Mouse (Mus musculus): ENCODE data around the gene Adgrv1. TPM values are rescaled to one million over a fixed set of nuclear protein-coding genes. Genes with fewer than 3 reads are reported as not detected.
A peak's percentile ranks its signal among the peaks of the same experiment; 100 is the strongest.

Gene Adgrv1
- polyA plus RNA-seq, 1 experiment from 2014 or later: 2.4 TPM

DNA sequence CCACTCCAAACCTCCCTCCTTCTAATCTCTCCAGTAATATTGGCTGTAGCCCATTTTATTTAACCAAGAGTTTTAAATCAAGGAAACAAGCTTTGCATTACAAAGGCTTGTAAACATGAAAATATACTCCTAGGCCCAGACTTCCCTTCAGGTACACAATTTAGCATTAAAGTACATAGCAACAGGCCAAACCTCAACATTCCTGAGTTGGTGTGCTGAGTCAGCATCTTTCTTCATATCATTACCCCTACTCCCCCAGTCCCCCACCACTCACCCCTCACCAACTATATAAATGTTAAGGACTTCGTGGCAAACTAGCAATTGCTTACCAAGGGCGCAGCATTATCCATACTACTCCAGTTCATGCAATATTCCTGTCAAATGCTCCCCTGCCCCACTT, 510.7 kb downstream of the Adgrv1 start:
- 89% methylated on average over 2 of the region's 2 CpGs for WGBS
- Histone ChIP-seq H3K27ac (no peak overlapping the region), H3K9me3 (no peaks in the 10 kb centered on the region), H3K36me3 (no peaks in the 10 kb centered on the region), H3K27me3 (no peaks in the 10 kb centered on the region), H3K4me3 (no peak overlapping the region), H3K4me1 (no peaks in the 10 kb centered on the region), H3K9ac (no peak overlapping the region), H3K4me2 (no peak overlapping the region)
- ATAC-seq (ENCODE audit: borderline replicate concordance, extremely low read depth, low FRiP score, low TSS enrichment): no peak

DNA sequence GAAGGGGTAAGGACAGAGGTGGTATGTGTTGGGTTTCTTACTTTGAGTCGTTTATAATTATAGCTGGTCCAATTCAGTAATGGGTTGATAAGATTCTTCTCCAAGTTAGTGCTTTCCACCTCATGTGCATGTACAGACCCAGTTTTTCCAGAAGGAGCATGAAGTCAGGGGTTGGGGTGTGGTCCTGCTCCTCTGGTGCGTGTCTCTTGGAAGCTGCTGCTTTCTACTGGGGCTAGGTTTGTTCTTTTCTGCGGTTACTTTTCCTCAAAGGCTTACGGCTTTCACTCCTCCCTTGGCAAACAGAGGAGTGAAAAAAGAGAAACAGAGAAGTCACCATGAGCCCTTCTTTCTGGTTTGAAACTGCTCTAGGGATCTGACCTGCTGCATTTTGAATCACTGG, 522.5 kb downstream of the Adgrv1 start:
- Histone ChIP-seq H3K4me2 (no peak overlapping the region), H3K27ac (peak overlapping the region; percentile 33; the same call in 1 of the 2 replicates), H3K4me3 (no peak overlapping the region), H3K27me3 (no peaks in the 10 kb centered on the region), H3K4me1 (peaks cover 29% of the 10 kb centered on the region), H3K36me3 (no peaks in the 10 kb centered on the region), H3K9me3 (no peaks in the 10 kb centered on the region), H3K9ac (no peak overlapping the region)
- WGBS: 74% methylated on average over 4 of the region's 4 CpGs
- no peak for ATAC-seq (ENCODE audit: borderline replicate concordance, extremely low read depth, low FRiP score, low TSS enrichment)

DNA sequence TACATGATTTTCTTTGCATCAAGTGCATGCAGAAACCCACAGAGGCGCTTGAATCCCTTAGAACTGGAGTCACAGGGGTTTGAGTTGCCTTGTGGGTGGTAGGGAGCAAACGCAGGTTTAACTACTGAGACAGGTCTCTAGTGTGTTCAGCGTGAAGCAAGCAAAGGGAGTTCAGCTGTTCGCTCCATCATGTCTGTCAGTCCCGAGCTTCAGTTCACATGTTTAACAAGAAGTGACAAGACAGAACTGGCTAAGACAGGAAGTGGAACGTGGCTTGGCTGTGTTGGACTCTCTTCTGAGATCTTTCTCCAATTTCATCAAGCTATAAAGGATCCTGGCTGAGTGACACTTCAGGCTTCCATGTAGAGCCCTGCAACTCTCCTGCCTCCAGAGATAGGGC, 523.3 kb downstream of the Adgrv1 start:
- Histone ChIP-seq H3K36me3 (no peaks in the 10 kb centered on the region), H3K4me2 (no peak overlapping the region), H3K27me3 (no peaks in the 10 kb centered on the region), H3K4me3 (no peak overlapping the region), H3K27ac (no peak overlapping the region), H3K9ac (no peak overlapping the region), H3K9me3 (no peaks in the 10 kb centered on the region), H3K4me1 (peaks cover 29% of the 10 kb centered on the region)
- ATAC-seq (ENCODE audit: borderline replicate concordance, extremely low read depth, low FRiP score, low TSS enrichment): no peak
- 60% methylated on average over 6 of the region's 6 CpGs for WGBS

DNA sequence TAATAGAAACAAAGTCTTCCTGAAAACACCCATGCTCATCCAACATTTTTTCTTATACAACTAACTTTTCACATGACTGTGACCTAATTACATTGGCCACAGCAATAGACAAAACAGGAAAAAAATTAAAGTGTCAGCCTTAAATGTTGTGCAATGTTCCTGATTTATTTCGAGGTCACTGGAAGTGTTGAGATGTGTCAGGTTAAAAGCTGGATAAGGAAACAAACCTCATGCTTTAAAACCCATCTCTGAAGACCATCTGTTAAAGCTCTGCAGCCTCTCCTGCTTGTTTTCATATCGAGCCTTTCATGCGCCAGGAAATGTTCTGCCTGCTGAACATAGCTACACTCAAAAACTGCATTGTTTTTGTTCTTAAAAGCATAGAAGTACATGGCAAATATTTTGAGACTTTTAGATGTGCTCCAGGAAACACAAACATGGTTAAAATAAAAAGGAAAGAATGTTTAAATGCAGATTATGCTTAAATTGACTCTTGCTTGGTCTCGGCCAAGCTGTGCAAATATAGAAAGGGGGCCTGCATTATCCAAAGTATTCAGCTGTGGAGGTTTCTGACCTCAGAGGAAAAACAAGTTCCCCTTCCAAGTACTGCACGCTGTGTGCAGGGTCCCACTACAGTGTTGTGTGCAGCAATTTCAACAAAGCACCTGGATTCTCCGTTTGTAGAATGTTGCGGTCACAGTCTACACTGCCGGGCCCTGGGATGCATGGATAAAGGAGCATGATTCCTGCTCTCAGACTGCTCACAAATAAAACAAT, 524.2 kb downstream of the Adgrv1 start:
- Histone ChIP-seq H3K4me3 (no peak overlapping the region), H3K36me3 (no peaks in the 10 kb centered on the region), H3K27ac (peak overlapping the region; percentile 82), H3K27me3 (no peaks in the 10 kb centered on the region), H3K9me3 (no peaks in the 10 kb centered on the region), H3K4me1 (peaks cover 35% of the 10 kb centered on the region), H3K4me2 (no peak overlapping the region), H3K9ac (no peak overlapping the region)
- 28% methylated on average over 8 of the region's 8 CpGs for WGBS
- ATAC-seq (ENCODE audit: borderline replicate concordance, extremely low read depth, low FRiP score, low TSS enrichment): peak; percentile 61

DNA sequence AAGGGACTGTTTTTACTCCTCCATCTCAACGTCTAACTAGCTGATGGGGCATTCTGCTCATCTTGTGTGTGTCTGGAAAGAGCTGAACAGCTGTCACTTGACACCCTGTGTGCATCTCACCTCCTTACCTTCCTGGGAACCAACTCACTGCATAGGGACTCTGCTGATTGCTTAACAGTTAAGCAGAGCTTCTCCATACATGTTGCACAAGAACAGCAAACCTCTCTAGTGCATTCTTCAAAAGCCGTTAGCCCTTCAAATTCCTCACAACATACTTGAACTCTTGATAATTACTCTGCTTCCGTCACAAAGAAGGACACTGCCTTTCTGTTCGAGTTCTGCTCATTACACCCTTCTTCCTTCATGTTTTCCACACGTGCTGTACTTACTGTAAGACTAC, 525.5 kb downstream of the Adgrv1 start:
- Histone ChIP-seq H3K4me2 (no peak overlapping the region), H3K4me3 (no peak overlapping the region), H3K9ac (no peak overlapping the region), H3K4me1 (peaks cover 42% of the 10 kb centered on the region), H3K27me3 (no peaks in the 10 kb centered on the region), H3K9me3 (no peaks in the 10 kb centered on the region), H3K27ac (peak overlapping the region; percentile 4; the same call in 1 of the 2 replicates), H3K36me3 (no peaks in the 10 kb centered on the region)
- peak; percentile 40; the same call in 1 of the 2 replicates for ATAC-seq (ENCODE audit: borderline replicate concordance, extremely low read depth, low FRiP score, low TSS enrichment)
- 23% methylated on average over 5 of the region's 5 CpGs for WGBS

DNA sequence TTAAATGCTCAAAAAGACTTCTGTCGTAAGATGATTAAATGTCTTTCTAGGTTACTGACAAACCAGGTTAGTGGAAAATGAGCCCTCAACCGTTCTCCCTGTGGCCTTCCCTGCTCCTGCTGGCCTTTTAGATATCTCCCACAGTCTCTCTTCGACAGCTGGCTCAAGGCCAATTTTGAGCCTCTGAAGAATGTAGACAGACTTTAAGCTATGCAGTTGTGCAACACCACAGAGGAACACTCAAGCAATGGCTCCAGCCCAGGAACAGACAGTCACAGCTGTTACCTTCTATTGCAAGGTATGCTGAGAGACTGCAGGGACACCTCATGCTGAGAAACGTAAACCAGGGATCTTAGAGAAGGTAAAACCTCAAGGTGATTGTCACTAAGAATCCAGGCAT, 529.2 kb downstream of the Adgrv1 start:
- H3K9me3 ChIP-seq: no peaks in the 10 kb centered on the region
- WGBS: 20% methylated on average over 4 of the region's 4 CpGs
- H3K4me2 ChIP-seq: no peak overlapping the region
- H3K27me3 ChIP-seq: no peaks in the 10 kb centered on the region
- H3K36me3 ChIP-seq: no peaks in the 10 kb centered on the region
- peak overlapping the region; percentile 47 for H3K27ac ChIP-seq
- ATAC-seq (ENCODE audit: borderline replicate concordance, extremely low read depth, low FRiP score, low TSS enrichment): peak; percentile 86
- peaks cover 34% of the 10 kb centered on the region for H3K4me1 ChIP-seq
- H3K9ac ChIP-seq: no peak overlapping the region
- no peak overlapping the region for H3K4me3 ChIP-seq

DNA sequence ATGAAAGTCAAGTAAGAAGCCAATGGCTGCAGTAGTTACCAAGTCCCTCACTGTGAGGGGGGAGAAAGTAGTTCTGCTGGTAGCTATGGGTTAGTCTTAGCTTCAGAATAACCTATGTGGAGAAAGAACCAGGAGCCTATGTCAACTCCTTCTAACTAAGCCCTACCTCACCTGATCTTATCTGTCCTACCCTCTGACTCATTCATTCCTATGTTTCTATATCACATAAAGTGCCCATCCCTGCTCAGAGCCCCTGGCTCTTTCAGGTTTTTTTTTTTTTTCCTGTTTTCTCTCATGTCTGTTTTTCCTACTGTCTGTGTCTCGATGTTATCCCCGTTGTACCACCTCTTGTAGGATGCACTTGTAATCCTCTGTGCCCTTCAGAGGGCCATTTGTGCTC, 536.5 kb downstream of the Adgrv1 start:
- no peak for ATAC-seq (ENCODE audit: borderline replicate concordance, extremely low read depth, low FRiP score, low TSS enrichment)
- H3K9me3 ChIP-seq: no peaks in the 10 kb centered on the region
- no peaks in the 10 kb centered on the region for H3K27me3 ChIP-seq
- no peak overlapping the region for H3K9ac ChIP-seq
- no peaks in the 10 kb centered on the region for H3K4me1 ChIP-seq
- no peak overlapping the region for H3K4me2 ChIP-seq
- 89% methylated on average over 2 of the region's 2 CpGs for WGBS
- no peak overlapping the region for H3K27ac ChIP-seq
- H3K36me3 ChIP-seq: no peaks in the 10 kb centered on the region
- no peak overlapping the region for H3K4me3 ChIP-seq

DNA sequence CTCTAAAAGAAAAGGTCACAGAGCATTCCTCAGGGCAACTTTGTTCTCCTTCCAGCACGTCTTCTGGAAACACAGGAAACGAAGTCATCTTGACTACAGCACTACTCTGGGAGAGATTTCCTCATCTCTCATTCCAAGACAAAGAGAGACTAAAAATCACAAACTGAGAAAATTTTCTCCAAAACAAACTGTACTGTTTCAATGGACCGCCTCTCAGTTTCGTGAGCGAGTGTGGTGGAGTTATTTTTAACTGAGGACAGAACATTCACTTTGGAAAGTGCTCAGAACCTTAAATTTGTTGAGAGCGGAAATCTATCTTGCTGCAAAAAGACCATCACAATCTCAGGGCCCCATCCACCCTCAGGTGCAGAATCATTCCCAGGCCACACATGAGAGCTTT, 538.4 kb downstream of the Adgrv1 start:
- no peak overlapping the region for H3K4me3 ChIP-seq
- H3K9ac ChIP-seq: no peak overlapping the region
- no peak overlapping the region for H3K4me2 ChIP-seq
- no peaks in the 10 kb centered on the region for H3K9me3 ChIP-seq
- ATAC-seq (ENCODE audit: borderline replicate concordance, extremely low read depth, low FRiP score, low TSS enrichment): no peak
- WGBS: 61% methylated on average over 6 of the region's 6 CpGs
- 0 out of 2 replicates have a peak overlapping the region, but pooled peaks have one; percentile 12 for H3K27ac ChIP-seq
- no peaks in the 10 kb centered on the region for H3K36me3 ChIP-seq
- H3K4me1 ChIP-seq: peaks cover 3% of the 10 kb centered on the region; the same call in 1 of the 2 replicates
- no peaks in the 10 kb centered on the region for H3K27me3 ChIP-seq

DNA sequence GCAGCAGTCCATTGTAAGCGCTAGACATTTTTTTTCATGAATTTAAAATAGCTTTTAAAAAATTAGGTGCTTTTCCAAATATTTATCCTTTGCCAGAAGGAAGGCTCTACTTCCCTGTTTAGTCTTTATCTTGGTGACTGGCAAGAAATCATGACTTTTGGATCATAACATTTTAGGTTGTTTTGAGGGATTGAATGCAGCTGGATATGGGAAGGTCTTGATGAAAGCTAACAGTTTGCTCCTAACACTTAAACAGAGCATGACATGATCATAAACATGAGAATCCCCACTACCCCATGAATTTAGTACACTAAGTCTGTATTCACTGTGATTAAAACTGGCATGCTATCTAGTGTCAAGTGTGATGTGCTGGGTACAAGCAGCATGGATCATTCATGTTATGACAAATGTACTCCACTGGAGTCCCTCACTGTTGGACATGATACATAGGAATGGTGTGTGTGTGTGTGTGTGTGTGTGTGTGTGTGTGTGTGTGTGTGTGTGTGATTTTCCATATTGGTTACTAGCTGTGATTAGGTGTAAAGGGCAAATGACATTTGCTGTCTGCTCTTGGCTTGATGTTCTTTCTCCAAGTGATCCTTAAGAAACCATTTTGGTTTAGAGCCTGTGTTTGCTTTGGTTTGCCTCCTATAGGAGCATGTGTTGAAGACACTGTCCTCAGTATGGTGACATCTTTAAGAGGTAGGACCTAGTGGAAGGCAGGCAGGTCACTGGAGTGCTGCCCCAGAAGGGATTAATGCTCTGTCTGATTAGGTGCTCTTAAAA, 542.7 kb downstream of the Adgrv1 start:
- Histone ChIP-seq H3K9ac (no peak overlapping the region), H3K9me3 (no peaks in the 10 kb centered on the region), H3K27me3 (no peaks in the 10 kb centered on the region), H3K4me2 (no peak overlapping the region), H3K27ac (peak overlapping the region; percentile 84), H3K4me1 (peaks cover 6% of the 10 kb centered on the region; the same call in 1 of the 2 replicates), H3K4me3 (no peak overlapping the region), H3K36me3 (no peaks in the 10 kb centered on the region)
- ATAC-seq (ENCODE audit: borderline replicate concordance, extremely low read depth, low FRiP score, low TSS enrichment): peak; percentile 95
- WGBS: 40% methylated on average over 1 of the region's 1 CpGs

DNA sequence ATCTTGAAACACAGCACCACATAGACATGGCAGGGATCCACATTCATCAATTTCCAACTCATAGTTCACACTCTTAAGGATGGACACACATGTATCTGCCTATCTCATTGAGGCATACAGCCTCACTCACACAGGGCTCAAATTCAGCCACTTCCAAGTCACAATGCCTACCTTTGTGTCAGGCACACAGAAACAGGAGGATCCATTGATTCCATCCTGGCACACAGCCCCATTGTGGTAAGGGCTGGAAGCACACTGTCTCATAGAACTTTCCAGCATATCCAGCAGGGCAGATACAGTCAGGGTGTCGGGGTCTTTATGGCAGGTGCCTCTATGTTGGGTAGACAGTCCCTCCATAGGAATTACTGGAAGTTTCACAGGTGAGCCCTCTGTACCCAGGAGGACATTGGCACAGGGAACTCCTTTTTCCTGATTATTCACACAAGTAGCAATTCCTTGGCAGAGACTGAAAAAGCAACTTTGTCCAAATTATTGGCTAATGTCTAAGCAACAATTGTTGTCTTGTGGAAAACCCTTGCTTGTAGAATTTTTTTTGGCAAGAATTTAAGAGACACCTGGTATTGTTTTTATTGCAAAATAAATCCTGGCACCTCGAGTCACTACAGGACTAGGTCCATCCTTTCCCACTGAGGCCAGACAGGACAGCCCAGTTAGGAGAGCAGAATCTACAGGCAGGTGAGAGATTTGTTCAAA, 545.8 kb downstream of the Adgrv1 start:
- H3K9me3 ChIP-seq: no peaks in the 10 kb centered on the region
- H3K9ac ChIP-seq: no peak overlapping the region
- no peak overlapping the region for H3K4me2 ChIP-seq
- ATAC-seq (ENCODE audit: borderline replicate concordance, extremely low read depth, low FRiP score, low TSS enrichment): no peak
- 82% methylated on average over 2 of the region's 2 CpGs for WGBS
- no peaks in the 10 kb centered on the region for H3K27me3 ChIP-seq
- no peak overlapping the region for H3K27ac ChIP-seq
- H3K4me1 ChIP-seq: peaks cover 6% of the 10 kb centered on the region; the same call in 1 of the 2 replicates
- no peak overlapping the region for H3K4me3 ChIP-seq
- H3K36me3 ChIP-seq: no peaks in the 10 kb centered on the region

DNA sequence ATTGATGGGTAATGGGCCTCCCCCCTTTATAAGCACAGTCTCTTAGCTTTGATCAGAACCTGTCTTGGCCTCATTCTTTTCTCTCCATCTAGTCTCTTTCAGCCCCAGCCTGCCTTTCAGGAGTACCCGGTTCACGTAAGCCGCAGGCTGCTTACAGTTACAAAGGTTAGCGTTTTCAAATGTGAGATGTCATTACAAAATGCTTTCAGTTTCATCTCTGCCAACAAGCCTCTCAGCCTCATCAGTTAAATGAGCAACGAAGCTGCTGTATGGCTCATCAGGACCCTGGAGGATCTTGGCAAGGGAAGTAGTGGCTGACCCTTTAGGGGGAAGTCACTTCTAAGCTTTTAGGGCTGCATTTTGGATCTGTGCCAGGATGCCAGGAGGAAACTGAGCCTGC, 560.7 kb downstream of the Adgrv1 start:
- Histone ChIP-seq H3K9ac (no peak overlapping the region), H3K4me2 (no peak overlapping the region), H3K9me3 (no peaks in the 10 kb centered on the region), H3K4me1 (no peaks in the 10 kb centered on the region), H3K27me3 (no peaks in the 10 kb centered on the region), H3K4me3 (no peak overlapping the region), H3K27ac (no peak overlapping the region), H3K36me3 (no peaks in the 10 kb centered on the region)
- WGBS: 71% methylated on average over 5 of the region's 5 CpGs
- ATAC-seq (ENCODE audit: borderline replicate concordance, extremely low read depth, low FRiP score, low TSS enrichment): no peak

DNA sequence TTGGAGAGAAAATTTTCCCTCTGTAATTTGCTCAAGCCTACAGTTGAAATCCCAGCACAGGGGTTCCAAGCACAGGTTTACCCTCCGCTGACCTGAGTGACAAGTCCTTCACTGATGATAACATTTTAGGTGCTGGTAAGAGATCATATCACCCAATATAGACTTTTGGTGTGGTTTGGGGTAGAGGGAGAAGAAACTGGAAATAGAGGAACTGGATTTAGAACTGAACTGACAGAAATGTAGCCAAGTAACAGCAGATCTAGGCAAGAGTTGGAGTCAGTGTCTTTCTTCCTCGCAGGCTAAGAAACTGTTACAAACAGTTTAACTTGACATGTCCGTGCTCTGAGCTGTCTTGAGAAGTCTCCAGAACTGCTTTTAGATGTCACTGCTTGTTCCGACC, 581.5 kb downstream of the Adgrv1 start:
- no peaks in the 10 kb centered on the region for H3K4me1 ChIP-seq
- H3K27me3 ChIP-seq: no peaks in the 10 kb centered on the region
- H3K9me3 ChIP-seq: no peaks in the 10 kb centered on the region
- 74% methylated on average over 4 of the region's 4 CpGs for WGBS
- no peak overlapping the region for H3K27ac ChIP-seq
- ATAC-seq (ENCODE audit: borderline replicate concordance, extremely low read depth, low FRiP score, low TSS enrichment): no peak
- H3K4me3 ChIP-seq: no peak overlapping the region
- H3K4me2 ChIP-seq: no peak overlapping the region
- H3K36me3 ChIP-seq: no peaks in the 10 kb centered on the region
- H3K9ac ChIP-seq: no peak overlapping the region
